Mouse (Mus musculus) hindbrain, embryonic 12.5 days (tissue): ENCODE measurements around the gene Nlrp9b. TPM values are rescaled to one million over a fixed set of nuclear protein-coding genes. Genes with fewer than 3 reads are reported as not detected.
"Not testable (repeated sequence)": the region's sequence is repeated elsewhere in the genome, so short reads cannot be mapped to it uniquely, and the experiment has no call there.

Source experiments
- ATAC-seq: fragments of 200-750 bp; cut with Nextera tagmentation; 2 replicates; pipeline ENCODE4 v1.8.0; 2017; ENCODE audit warnings: moderate TSS enrichment; ENCODE audit not compliant: low FRiP score
- H3K27ac ChIP-seq: fragments of 300-500 bp; sonication (generic); 2 replicates; pipeline ENCODE4 v1.5.1; 2016; ENCODE audit warnings: mild to moderate bottlenecking
- H3K27me3 ChIP-seq: fragments of 300-500 bp; sonication (generic); 2 replicates; pipeline ENCODE4 v1.6.1; 2016; ENCODE audit warnings: mild to moderate bottlenecking
- H3K36me3 ChIP-seq: fragments of 300-500 bp; sonication (generic); 2 replicates; pipeline ENCODE4 v1.6.1; 2016; ENCODE audit warnings: mild to moderate bottlenecking
- H3K4me1 ChIP-seq: fragments of 300-500 bp; sonication (generic); 2 replicates; pipeline ENCODE4 v1.6.1; 2016
- H3K4me2 ChIP-seq: fragments of 300-500 bp; sonication (generic); replicated peaks from 2 replicates; pipeline ENCODE4 v1.6.1; 2016; ENCODE audit warnings: mild to moderate bottlenecking
- H3K4me3 ChIP-seq: fragments of 300-500 bp; sonication (generic); 2 replicates; pipeline ENCODE4 v1.5.1; 2016; ENCODE audit warnings: mild to moderate bottlenecking
- H3K9ac ChIP-seq: fragments of 300-500 bp; sonication (generic); 2 replicates; pipeline ENCODE4 v1.6.1; 2016; ENCODE audit warnings: mild to moderate bottlenecking, moderate library complexity
- H3K9me3 ChIP-seq: fragments of 300-500 bp; sonication (generic); replicated peaks from 2 replicates; pipeline ENCODE4 v1.6.1; 2016; ENCODE audit warnings: mild to moderate bottlenecking
- WGBS: fragments of 180-500 bp; shearing (Covaris S2); methylation state at CpG from one replicate; pipeline ENCODE4 v1.1.7; 2016; 5-methylcytosine and 5-hydroxymethylcytosine counted together
- polyA plus RNA-seq: library from polyadenylated mRNA; unstranded; fragments of >200 nt; fragmentation: Nextera tagmentation; extraction: Ambion mirVana; gene quantifications from 2 replicates; pipeline ENCODE4 v1.2.1, GENCODE M21; 2016

The Nlrp9b gene
- polyA plus RNA-seq, 1 experiment from 2014 or later, result not detected

- ATAC-seq, result no peak
- WGBS, result 87% methylated on average over 7 of the region's 7 CpGs
- H3K27me3 ChIP-seq, result no peaks in the 10 kb centered on the region
- no peaks in the 10 kb centered on the region for H3K4me1 ChIP-seq
- no peak within 1 kb of the TSS for H3K9ac ChIP-seq
- no peaks in the 10 kb centered on the region for H3K36me3 ChIP-seq
- H3K27ac ChIP-seq, result no peak within 1 kb of the TSS
- H3K4me2 ChIP-seq, result no peak within 1 kb of the TSS
- H3K9me3 ChIP-seq, result peaks cover 12% of the 10 kb centered on the region
- H3K4me3 ChIP-seq, result no peak within 1 kb of the TSS
Observed at GRCm38 (mm10) chr7:19964985-19965579, 26.2 kb upstream of the Nlrp9b start, which contains the start of gene Ceacam20. Gene Ceacam20 (plus strand): TSS chr7:19965412.

GRCm38 (mm10) chr7:19969106-19969505, 22.2 kb upstream of the Nlrp9b start:
- Histone ChIP-seq H3K27me3 (no peaks in the 10 kb centered on the region), H3K9ac (no peak overlapping the region), H3K36me3 (no peaks in the 10 kb centered on the region), H3K4me1 (no peaks in the 10 kb centered on the region), H3K4me2 (no peak overlapping the region), H3K9me3 (peaks cover 16% of the 10 kb centered on the region), H3K4me3 (no peak overlapping the region), H3K27ac (no peak overlapping the region)
- 71% methylated on average over 3 of the region's 3 CpGs for WGBS
- no peak for ATAC-seq

GRCm38 (mm10) chr7:19969541-19970090, 21.6 kb upstream of the Nlrp9b start:
- H3K36me3 ChIP-seq, result no peaks in the 10 kb centered on the region
- no peak overlapping the region for H3K27ac ChIP-seq
- H3K4me2 ChIP-seq, result no peak overlapping the region
- ATAC-seq, result no peak
- WGBS, result 93% methylated on average over 4 of the region's 4 CpGs
- peaks cover 16% of the 10 kb centered on the region for H3K9me3 ChIP-seq
- H3K4me1 ChIP-seq, result no peaks in the 10 kb centered on the region
- no peak overlapping the region for H3K9ac ChIP-seq
- no peak overlapping the region for H3K4me3 ChIP-seq
- H3K27me3 ChIP-seq, result no peaks in the 10 kb centered on the region

DNA sequence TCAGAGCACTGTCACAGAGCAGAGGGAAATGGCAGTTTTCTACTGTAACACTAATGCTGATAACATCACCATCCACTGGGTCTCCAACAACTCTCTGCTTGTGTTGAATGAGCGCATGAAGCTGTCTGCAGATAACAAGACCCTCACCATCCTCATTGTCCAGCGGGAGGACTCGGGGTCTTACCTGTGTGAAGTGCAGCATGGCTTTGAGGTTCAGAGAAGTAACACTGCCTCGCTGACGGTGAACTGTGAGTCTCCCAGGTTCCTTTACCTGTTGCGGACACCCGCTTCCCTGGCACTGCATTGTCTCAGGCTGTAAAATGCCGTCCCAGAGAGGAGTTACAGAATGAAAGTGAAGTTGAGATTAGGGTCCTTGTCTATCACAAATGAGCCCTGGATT, 21.1 kb upstream of the Nlrp9b start:
- 90% methylated on average over 8 of the region's 8 CpGs for whole genome bisulfite sequencing
- no peak overlapping the region for H3K4me3 ChIP-seq
- no peak overlapping the region for H3K27ac ChIP-seq
- no peaks in the 10 kb centered on the region for H3K36me3 ChIP-seq
- H3K27me3 ChIP-seq, result no peaks in the 10 kb centered on the region
- no peak for ATAC-seq
- H3K9me3 ChIP-seq, result peaks cover 21% of the 10 kb centered on the region
- no peak overlapping the region for H3K4me2 ChIP-seq
- no peaks in the 10 kb centered on the region for H3K4me1 ChIP-seq
- H3K9ac ChIP-seq, result no peak overlapping the region

DNA sequence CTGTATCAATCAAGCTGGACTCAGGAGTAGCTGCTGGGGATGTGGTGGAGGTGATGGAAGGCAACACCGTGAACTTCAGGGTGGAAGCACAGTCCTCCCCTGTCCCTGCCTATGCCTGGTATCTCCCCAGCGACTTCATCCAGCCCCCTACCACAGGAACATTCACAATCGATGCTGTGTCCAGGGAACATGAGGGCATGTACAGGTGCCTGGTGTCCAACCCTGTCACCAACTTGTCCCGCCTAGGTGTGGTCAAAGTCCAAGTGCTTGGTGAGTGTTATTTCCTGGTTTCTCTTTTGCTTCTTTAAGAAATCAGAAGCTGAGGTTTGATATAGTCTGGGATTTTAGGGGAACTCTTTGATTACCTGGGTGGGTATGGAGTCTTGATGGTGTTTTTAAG, 19.7 kb upstream of the Nlrp9b start:
- no peak overlapping the region for H3K9ac ChIP-seq
- H3K4me2 ChIP-seq, result no peak overlapping the region
- peaks cover 24% of the 10 kb centered on the region for H3K9me3 ChIP-seq
- H3K36me3 ChIP-seq, result no peaks in the 10 kb centered on the region
- H3K4me3 ChIP-seq, result no peak overlapping the region
- WGBS, result 91% methylated on average over 4 of the region's 4 CpGs
- no peak for ATAC-seq
- no peaks in the 10 kb centered on the region for H3K27me3 ChIP-seq
- H3K4me1 ChIP-seq, result no peaks in the 10 kb centered on the region
- H3K27ac ChIP-seq, result no peak overlapping the region

GRCm38 (mm10) chr7:19996721-19997120, 5.5 kb downstream of the Nlrp9b start:
- H3K27me3 ChIP-seq, ATAC-seq, H3K4me3 ChIP-seq, H3K27ac ChIP-seq, H3K4me1 ChIP-seq, H3K4me2 ChIP-seq, H3K9ac ChIP-seq, H3K36me3 ChIP-seq: not testable (repeated sequence)
- WGBS, result 61% methylated on average over 3 of the region's 3 CpGs
- H3K9me3 ChIP-seq, result peaks cover 21% of the 10 kb centered on the region

DNA sequence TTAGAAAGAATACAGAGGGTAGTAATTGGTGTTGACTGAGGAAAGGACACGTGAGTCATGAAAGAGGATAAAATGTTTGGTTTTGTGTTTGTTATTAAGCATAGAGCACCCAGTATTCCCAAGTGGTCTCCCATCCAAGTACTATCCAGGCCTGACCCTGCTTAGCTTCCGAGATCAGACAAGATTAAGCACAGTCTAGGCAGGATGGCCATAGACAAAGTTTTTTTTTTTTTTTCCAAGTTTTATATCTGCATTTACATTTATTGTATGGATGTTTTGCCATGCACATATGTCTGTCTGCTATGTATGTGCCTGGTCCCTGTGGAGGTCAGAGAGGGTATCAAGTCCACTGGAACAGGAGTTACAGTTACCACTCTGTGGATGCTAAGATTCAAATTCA, 18.7 kb downstream of the Nlrp9b start:
- 68% methylated on average over 2 of the region's 2 CpGs for WGBS
- H3K4me2 ChIP-seq, result no peak overlapping the region

GRCm38 (mm10) chr7:20064100-20064499, 72.8 kb downstream of the Nlrp9b start:
- H3K27me3 ChIP-seq, H3K4me2 ChIP-seq, H3K9me3 ChIP-seq, H3K36me3 ChIP-seq, ATAC-seq, H3K4me3 ChIP-seq, H3K27ac ChIP-seq, H3K9ac ChIP-seq, H3K4me1 ChIP-seq: not testable (repeated sequence)
- 73% methylated on average over 4 of the region's 4 CpGs for WGBS

More for the DNA sequence above, 18.7 kb downstream of the Nlrp9b start:
- Histone ChIP-seq H3K4me1 (no peaks in the 10 kb centered on the region), H3K4me3 (no peak overlapping the region), H3K27ac (no peak overlapping the region), H3K9ac (no peak overlapping the region), H3K36me3 (no peaks in the 10 kb centered on the region), H3K9me3 (peaks cover 14% of the 10 kb centered on the region), H3K27me3 (no peaks in the 10 kb centered on the region)
- no peak for ATAC-seq

DNA sequence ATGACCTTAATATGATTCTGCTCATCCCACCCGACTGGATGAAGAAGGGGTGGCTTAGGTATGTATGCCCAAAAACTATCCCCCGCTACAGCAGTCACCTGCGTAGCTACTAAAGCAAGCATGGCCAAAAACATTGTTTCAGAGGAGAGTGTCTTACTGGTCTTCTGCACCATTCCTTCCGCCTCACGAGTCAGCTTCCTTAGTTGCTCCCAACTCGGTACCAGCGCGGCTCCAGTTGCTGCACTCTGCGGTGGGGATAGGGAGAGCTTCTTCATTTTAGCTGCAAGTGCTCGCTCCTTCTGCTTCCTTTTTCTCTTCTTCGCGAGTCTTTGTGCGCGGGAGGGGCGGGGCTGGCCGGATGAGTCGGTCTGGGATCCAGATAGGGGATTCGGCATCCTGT, 86.9 kb downstream of the Nlrp9b start:
- H3K4me2 ChIP-seq, H3K27me3 ChIP-seq, H3K4me1 ChIP-seq, ATAC-seq, H3K9me3 ChIP-seq, H3K36me3 ChIP-seq, H3K27ac ChIP-seq, H3K9ac ChIP-seq, H3K4me3 ChIP-seq: not testable (repeated sequence)
- WGBS, result 66% methylated on average over 18 of the region's 18 CpGs

DNA sequence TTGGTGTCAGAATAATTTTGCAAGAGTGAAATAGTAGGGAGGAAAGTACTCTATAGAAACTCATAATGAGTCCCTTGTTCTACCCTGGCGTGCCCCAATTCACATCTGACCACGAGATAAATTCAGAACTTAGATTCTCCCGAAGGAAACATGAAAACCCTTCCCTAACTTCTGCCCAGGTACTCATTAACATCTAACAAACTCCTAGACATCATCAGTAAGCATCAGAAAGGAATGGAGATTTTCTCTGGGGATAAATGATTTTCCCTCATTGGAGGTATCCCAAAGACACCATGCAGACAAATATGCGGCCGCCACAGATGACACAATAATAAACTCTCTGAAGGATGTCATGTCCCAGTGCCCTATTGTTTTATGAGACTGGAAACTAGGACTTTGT, 108.1 kb downstream of the Nlrp9b start, which contains the start of gene Vmn1r91:
Gene Vmn1r91, plus strand, starts transcription at position 301 of the 400 bp plus-strand sequence.
- ATAC-seq, H3K9ac ChIP-seq, H3K9me3 ChIP-seq, H3K4me1 ChIP-seq, H3K4me3 ChIP-seq, H3K4me2 ChIP-seq, H3K27ac ChIP-seq, H3K36me3 ChIP-seq, H3K27me3 ChIP-seq: not testable (repeated sequence)
- 87% methylated on average over 5 of the region's 5 CpGs for WGBS

DNA sequence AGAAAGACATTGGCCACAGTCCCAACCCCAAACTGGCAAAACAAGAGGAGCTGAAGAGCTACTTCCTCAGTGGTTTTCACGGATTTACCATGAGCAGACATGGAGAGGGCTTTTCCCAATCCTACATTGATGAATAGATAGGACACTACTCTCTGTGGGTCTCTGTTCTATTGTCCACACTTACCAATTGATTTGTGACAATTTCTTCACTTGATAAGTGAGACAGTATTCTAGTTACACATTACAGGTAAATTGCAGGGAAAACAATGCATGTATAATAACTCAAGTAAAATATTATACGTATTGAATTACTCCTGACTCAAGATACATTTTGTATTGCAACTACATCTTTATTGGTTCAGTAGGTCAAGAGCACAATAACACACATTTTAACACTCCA, 131.2 kb downstream of the Nlrp9b start, which contains the start of gene Gm16442:
Gene Gm16442, minus strand, starts transcription at position 101 of the 400 bp plus-strand sequence.
- H3K4me2 ChIP-seq, result not testable (repeated sequence)

More for the DNA sequence above, 131.2 kb downstream of the Nlrp9b start, which contains the start of gene Gm16442:
- H3K4me1 ChIP-seq, H3K36me3 ChIP-seq, H3K9ac ChIP-seq, ATAC-seq, H3K4me3 ChIP-seq, H3K9me3 ChIP-seq, H3K27ac ChIP-seq, H3K27me3 ChIP-seq: not testable (repeated sequence)
- no CpG with 5 or more reads among the region's 2 CpGs for WGBS
